Mouse (Mus musculus) liver, postnatal 0 days (tissue): ENCODE data around the gene Elavl4.

ENCODE experiments used
- CTCF ChIP-seq: sonication (generic); IDR thresholded peaks from 2 replicates; pipeline ENCODE4 v1.5.1; 2016; ENCODE audit warnings: antibody characterized with exemption, low read depth
- EP300 ChIP-seq: IDR thresholded peaks from 2 replicates; pipeline ENCODE4 v1.6.1; 2016; ENCODE audit warnings: antibody characterized with exemption, low read depth, mild to moderate bottlenecking

- TF ChIP-seq EP300 (no peak), CTCF (peak; percentile 60)
Measured at GRCm38 (mm10) chr4:110351178-110352000, at the start of gene Elavl4.
